Mouse (Mus musculus): Measurements from ENCODE around the gene Sergef. TPM values are rescaled to one million over a fixed set of nuclear protein-coding genes. Genes with fewer than 3 reads are reported as not detected.
A peak's percentile ranks its signal among the peaks of the same experiment; 100 is the strongest.
"Not testable (repeated sequence)": the region's sequence is repeated elsewhere in the genome, so short reads cannot be mapped to it uniquely, and the experiment has no call there.

Sergef gene
- polyA plus RNA-seq, 1 experiment from 2014 or later: 44.1 TPM

DNA sequence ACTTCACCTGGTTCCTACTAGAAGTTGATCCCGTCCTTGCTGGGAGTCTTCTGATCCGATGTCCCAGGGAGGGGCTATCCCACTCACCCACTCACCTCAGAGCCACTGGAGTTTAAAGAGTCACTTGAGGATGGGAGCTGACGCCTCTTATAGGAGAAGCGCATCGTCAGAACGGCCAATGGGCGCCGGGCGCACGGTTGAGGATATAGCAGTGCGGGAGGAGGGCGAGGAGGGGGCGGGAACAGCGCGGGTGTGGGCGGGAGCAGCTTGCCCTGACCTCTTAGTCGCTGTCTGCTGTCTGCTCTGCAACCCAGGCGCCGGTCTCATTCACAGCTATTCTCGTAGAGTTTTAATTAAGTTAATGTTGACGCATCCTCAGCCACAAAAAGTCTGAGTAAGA lies 27.6 kb upstream of the Sergef start:
- WGBS: 1% methylated on average over 21 of the region's 21 CpGs
- DNase-seq (ENCODE audit: low spot score): no peak
- Histone ChIP-seq H3K27ac (no peak overlapping the region), H3K27me3 (ENCODE audit: control insufficient read depth, insufficient read depth, low read length) (peaks cover 13% of the 10 kb centered on the region; the same call in 1 of the 2 replicates), H3K9ac (no peak overlapping the region), H3K4me3 (replicated peaks; ENCODE audit: low read length) (no peak overlapping the region; the same call in 1 of the 2 replicates), H3K9me3 (ENCODE audit: control insufficient read depth, low read length) (no peaks in the 10 kb centered on the region), H3K4me1 (replicated peaks; ENCODE audit: control insufficient read depth, insufficient read depth, low read length) (peaks cover 5% of the 10 kb centered on the region; the same call in 1 of the 2 replicates), H3K36me3 (replicated peaks; ENCODE audit: control insufficient read depth, insufficient read depth) (no peaks in the 10 kb centered on the region), H3K4me2 (replicated peaks) (peak overlapping the region; percentile 44)
- ATAC-seq (ENCODE audit: low FRiP score): no peak

DNA sequence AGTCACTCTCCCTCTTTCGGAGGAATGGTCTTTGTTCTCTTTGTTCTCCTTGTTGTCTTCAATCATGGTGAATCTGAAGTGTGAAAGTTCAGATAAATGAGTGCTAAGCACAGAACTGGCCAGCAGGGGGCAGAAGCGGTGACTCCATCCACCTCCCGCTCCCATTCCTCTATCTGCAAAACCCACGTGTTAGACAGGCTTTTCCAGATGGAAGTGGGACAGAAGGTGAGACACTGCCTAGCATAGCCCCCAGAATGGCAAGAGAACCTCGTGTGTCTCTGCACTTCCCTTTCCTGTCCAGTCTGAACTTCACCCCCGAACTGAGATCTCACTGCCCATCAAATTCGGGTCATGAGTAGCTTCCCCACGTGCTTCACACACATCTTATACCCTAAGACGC lies 25.6 kb upstream of the Sergef start:
- 41% methylated on average over 9 of the region's 9 CpGs for WGBS
- H3K4me1 ChIP-seq (replicated peaks; ENCODE audit: control insufficient read depth, insufficient read depth, low read length): peaks cover 5% of the 10 kb centered on the region; the same call in 1 of the 2 replicates
- H3K4me2 ChIP-seq (replicated peaks): no peak overlapping the region
- H3K9me3 ChIP-seq (ENCODE audit: control insufficient read depth, low read length): no peaks in the 10 kb centered on the region
- H3K27me3 ChIP-seq (ENCODE audit: control insufficient read depth, insufficient read depth, low read length): peaks cover 13% of the 10 kb centered on the region; the same call in 1 of the 2 replicates
- DNase-seq (ENCODE audit: low spot score) (no peak), ATAC-seq (ENCODE audit: low FRiP score) (no peak)
- no peaks in the 10 kb centered on the region for H3K36me3 ChIP-seq (replicated peaks; ENCODE audit: control insufficient read depth, insufficient read depth)
- H3K4me3 ChIP-seq (replicated peaks; ENCODE audit: low read length): no peak overlapping the region
- H3K9ac ChIP-seq: no peak overlapping the region
- H3K27ac ChIP-seq: no peak overlapping the region

- DNase-seq (ENCODE audit: low spot score): no peak
- Histone ChIP-seq H3K4me3 (replicated peaks; ENCODE audit: low read length) (0 out of 2 replicates have a peak overlapping the region, but pooled peaks have one; percentile 8), H3K36me3 (replicated peaks; ENCODE audit: control insufficient read depth, insufficient read depth) (no peaks in the 10 kb centered on the region), H3K9ac (no peak overlapping the region), H3K27me3 (ENCODE audit: control insufficient read depth, insufficient read depth, low read length) (peaks cover 12% of the 10 kb centered on the region; the same call in 1 of the 2 replicates), H3K27ac (no peak overlapping the region), H3K4me1 (replicated peaks; ENCODE audit: control insufficient read depth, insufficient read depth, low read length) (no peaks in the 10 kb centered on the region), H3K9me3 (ENCODE audit: control insufficient read depth, low read length) (no peaks in the 10 kb centered on the region), H3K4me2 (replicated peaks) (peak overlapping the region; percentile 40)
- 12% methylated on average over 18 of the region's 18 CpGs for WGBS
- no peak for ATAC-seq (ENCODE audit: low FRiP score)
Measured at GRCm38 (mm10) chr7:46661591-46662090, 22.0 kb upstream of the Sergef start.

GRCm38 (mm10) chr7:46652279-46652678 lies 12.7 kb upstream of the Sergef start:
- Histone ChIP-seq H3K27ac (no peak overlapping the region), H3K4me2 (replicated peaks) (no peak overlapping the region), H3K36me3 (replicated peaks; ENCODE audit: control insufficient read depth, insufficient read depth) (no peaks in the 10 kb centered on the region), H3K27me3 (ENCODE audit: control insufficient read depth, insufficient read depth, low read length) (no peaks in the 10 kb centered on the region), H3K4me3 (replicated peaks; ENCODE audit: low read length) (no peak overlapping the region), H3K4me1 (replicated peaks; ENCODE audit: control insufficient read depth, insufficient read depth, low read length) (no peaks in the 10 kb centered on the region), H3K9me3 (ENCODE audit: control insufficient read depth, low read length) (no peaks in the 10 kb centered on the region), H3K9ac (no peak overlapping the region)
- ATAC-seq (ENCODE audit: low FRiP score) (no peak), DNase-seq (ENCODE audit: low spot score) (no peak)
- WGBS: 84% methylated on average over 2 of the region's 2 CpGs

GRCm38 (mm10) chr7:46650231-46650630 lies 10.6 kb upstream of the Sergef start:
- DNase-seq (ENCODE audit: low spot score); H3K27me3 ChIP-seq (ENCODE audit: control insufficient read depth, insufficient read depth, low read length); H3K4me1 ChIP-seq (replicated peaks; ENCODE audit: control insufficient read depth, insufficient read depth, low read length); H3K4me3 ChIP-seq (replicated peaks; ENCODE audit: low read length); H3K4me2 ChIP-seq (replicated peaks); H3K9me3 ChIP-seq (ENCODE audit: control insufficient read depth, low read length); H3K36me3 ChIP-seq (replicated peaks; ENCODE audit: control insufficient read depth, insufficient read depth); H3K27ac ChIP-seq; ATAC-seq (ENCODE audit: low FRiP score); H3K9ac ChIP-seq: not testable (repeated sequence)
- 60% methylated on average over 5 of the region's 5 CpGs for WGBS

DNA sequence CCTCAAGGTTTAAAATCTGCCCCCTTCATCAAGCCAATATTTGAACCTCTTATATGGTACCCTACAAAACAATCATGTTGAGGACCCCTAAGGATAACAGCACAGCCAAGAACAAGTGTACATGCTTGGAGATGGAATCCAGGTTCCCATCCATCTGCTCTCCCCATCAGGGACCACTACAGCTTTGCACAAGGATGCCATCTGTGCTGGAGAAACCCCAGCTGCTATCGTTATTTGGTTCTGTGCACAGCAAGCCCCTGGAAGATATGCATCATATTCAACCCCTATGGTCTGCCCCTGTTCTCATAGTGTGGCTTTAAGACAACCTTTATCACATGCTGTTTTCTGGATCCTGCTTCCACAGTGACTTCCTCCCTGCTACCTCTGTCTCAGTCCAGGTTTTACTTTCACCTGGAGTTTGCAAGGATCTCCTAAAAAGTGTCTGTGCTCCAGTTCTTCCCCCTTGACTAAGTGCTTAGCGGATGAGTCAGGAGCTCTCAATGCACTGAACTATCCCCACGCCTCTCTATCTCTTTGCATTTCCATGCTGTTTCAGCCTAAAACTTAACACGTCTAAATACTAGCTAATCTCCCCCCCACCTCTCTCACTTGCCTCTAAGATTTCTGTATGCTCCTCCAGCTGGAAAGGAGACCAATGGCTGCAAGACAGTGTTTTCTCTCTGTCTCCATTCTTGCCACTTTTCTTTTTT lies 9.0 kb upstream of the Sergef start:
- ATAC-seq (ENCODE audit: low FRiP score) (no peak), DNase-seq (ENCODE audit: low spot score) (no peak)
- H3K27ac ChIP-seq: no peak overlapping the region
- WGBS: 74% methylated on average over 4 of the region's 4 CpGs
- H3K4me2 ChIP-seq (replicated peaks): no peak overlapping the region
- no peak overlapping the region for H3K4me3 ChIP-seq (replicated peaks; ENCODE audit: low read length)
- H3K36me3 ChIP-seq (replicated peaks; ENCODE audit: control insufficient read depth, insufficient read depth): no peaks in the 10 kb centered on the region
- H3K9ac ChIP-seq: no peak overlapping the region
- H3K4me1 ChIP-seq (replicated peaks; ENCODE audit: control insufficient read depth, insufficient read depth, low read length): no peaks in the 10 kb centered on the region
- no peaks in the 10 kb centered on the region for H3K9me3 ChIP-seq (ENCODE audit: control insufficient read depth, low read length)
- no peaks in the 10 kb centered on the region for H3K27me3 ChIP-seq (ENCODE audit: control insufficient read depth, insufficient read depth, low read length)

DNA sequence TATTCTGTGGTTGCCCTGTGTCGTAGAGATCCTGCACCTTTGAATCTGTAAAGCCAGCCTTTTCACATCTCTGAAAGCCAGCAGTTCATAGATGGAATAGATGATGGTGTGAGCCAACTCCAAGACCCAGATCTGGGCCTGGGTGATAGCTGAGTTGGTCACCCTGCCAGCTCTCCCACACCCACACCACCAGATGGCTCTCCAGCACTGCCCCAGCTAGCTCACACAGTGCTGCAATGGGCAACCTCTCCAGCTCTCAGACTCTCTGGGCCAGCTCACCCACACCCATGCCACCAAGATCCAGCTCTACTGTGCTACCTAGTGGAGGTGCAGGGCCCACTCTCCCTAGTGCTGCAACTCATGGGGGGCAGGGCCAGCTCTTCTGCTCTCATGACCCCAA lies 3.6 kb upstream of the Sergef start:
- no peaks in the 10 kb centered on the region for H3K9me3 ChIP-seq (ENCODE audit: control insufficient read depth, low read length)
- H3K27me3 ChIP-seq (ENCODE audit: control insufficient read depth, insufficient read depth, low read length): no peaks in the 10 kb centered on the region
- DNase-seq (ENCODE audit: low spot score) (no peak), ATAC-seq (ENCODE audit: low FRiP score) (no peak)
- H3K9ac ChIP-seq: no peak overlapping the region
- no peaks in the 10 kb centered on the region for H3K36me3 ChIP-seq (replicated peaks; ENCODE audit: control insufficient read depth, insufficient read depth)
- H3K4me3 ChIP-seq (replicated peaks; ENCODE audit: low read length): no peak overlapping the region
- no peak overlapping the region for H3K27ac ChIP-seq
- H3K4me2 ChIP-seq (replicated peaks): no peak overlapping the region
- peaks cover 10% of the 10 kb centered on the region; the same call in 1 of the 2 replicates for H3K4me1 ChIP-seq (replicated peaks; ENCODE audit: control insufficient read depth, insufficient read depth, low read length)
- WGBS: 86% methylated on average over 1 of the region's 1 CpGs

GRCm38 (mm10) chr7:46640062-46640461 lies 455 bp upstream of the Sergef start:
- peak; percentile 36 for DNase-seq (ENCODE audit: low spot score)
- WGBS: 12% methylated on average over 17 of the region's 17 CpGs
- Histone ChIP-seq H3K4me1 (replicated peaks; ENCODE audit: control insufficient read depth, insufficient read depth, low read length) (peaks cover 22% of the 10 kb centered on the region), H3K4me3 (replicated peaks; ENCODE audit: low read length) (peak overlapping the region; percentile 62), H3K4me2 (replicated peaks) (peak overlapping the region; percentile 82), H3K9ac (peak overlapping the region; percentile 80), H3K27ac (peak overlapping the region; percentile 82), H3K36me3 (replicated peaks; ENCODE audit: control insufficient read depth, insufficient read depth) (no peaks in the 10 kb centered on the region; the same call in 1 of the 2 replicates), H3K9me3 (ENCODE audit: control insufficient read depth, low read length) (no peaks in the 10 kb centered on the region), H3K27me3 (ENCODE audit: control insufficient read depth, insufficient read depth, low read length) (no peaks in the 10 kb centered on the region)
- no peak; the same call in 1 of the 2 replicates for ATAC-seq (ENCODE audit: low FRiP score)

- Histone ChIP-seq H3K4me1 (replicated peaks; ENCODE audit: control insufficient read depth, insufficient read depth, low read length) (peaks cover 22% of the 10 kb centered on the region), H3K27ac (peak overlapping the region; percentile 82), H3K27me3 (ENCODE audit: control insufficient read depth, insufficient read depth, low read length) (no peaks in the 10 kb centered on the region), H3K9ac (peak overlapping the region; percentile 80), H3K36me3 (replicated peaks; ENCODE audit: control insufficient read depth, insufficient read depth) (no peaks in the 10 kb centered on the region; the same call in 1 of the 2 replicates), H3K9me3 (ENCODE audit: control insufficient read depth, low read length) (no peaks in the 10 kb centered on the region), H3K4me2 (replicated peaks) (peak overlapping the region; percentile 82), H3K4me3 (replicated peaks; ENCODE audit: low read length) (peak overlapping the region; percentile 62)
- peak; percentile 39; the same call in 1 of the 2 replicates for ATAC-seq (ENCODE audit: low FRiP score)
- 6% methylated on average over 32 of the region's 32 CpGs for WGBS
- DNase-seq (ENCODE audit: low spot score): peak; percentile 27
Measured at GRCm38 (mm10) chr7:46638889-46639691, 517 bp downstream of the Sergef start.
